8 mouse cellular contexts compared by ENCODE assay signal in genomic region chr3:135469974-135470373, GRCm38 (mm10). TPM values are rescaled to one million over a fixed set of nuclear protein-coding genes. Genes with fewer than 3 reads are reported as not detected.
A peak's percentile ranks its signal among the peaks of the same experiment; 100 is the strongest.
DNase-seq lines count a peak whose midpoint lies in the region; ATAC-seq and TF ChIP-seq lines count a peak whose summit lies in the region.

No protein-coding gene starts in this region.

- H3K27me3 ChIP-seq in kidney, embryonic 16.5 days (ENCODE audit: insufficient read depth, low read length), result no peaks in the 10 kb centered on the region

- H3K9ac ChIP-seq in kidney, embryonic 16.5 days (replicated peaks; ENCODE audit: low read length), result no peak overlapping the region

- no peak for TF ChIP-seq POLR2A in lung, adult 2 months (IDR thresholded peaks at IDR 0.05; ENCODE audit: borderline replicate concordance, extremely low read depth, low read depth, low read length)

- H3K27ac ChIP-seq in kidney, embryonic 16.5 days (ENCODE audit: low read length), result no peak overlapping the region

- no peak overlapping the region for H3K4me3 ChIP-seq in kidney, embryonic 16.5 days (ENCODE audit: low read length)
- no peak overlapping the region for H3K4me3 ChIP-seq in lung, adult 2 months (replicated peaks; ENCODE audit: extremely low read depth, low read depth, low read length)

- H3K9me3 ChIP-seq in kidney, embryonic 16.5 days (ENCODE audit: low read length), result no peaks in the 10 kb centered on the region

- no peak overlapping the region for H3K4me2 ChIP-seq in kidney, embryonic 16.5 days (replicated peaks; ENCODE audit: low read depth, low read length)

- DNase-seq in heart, adult 9 months (ENCODE audit: low spot score in 2 of 2), result peak; percentile 15 to 60
- no peak for DNase-seq in heart, adult 11 months
- DNase-seq in adrenal gland, postnatal 4 days (ENCODE audit: low spot score in 2 of 2), result peak; percentile 43 to 65
- DNase-seq in gastrocnemius, postnatal 10 days, result peak; percentile 59
- peak; percentile 35 for DNase-seq in lung, adult 2 months
- DNase-seq in right cerebral cortex, postnatal 25 days, result peak; percentile 55
- no peak for DNase-seq in yolk sac, embryonic 10.5 days (ENCODE audit: low spot score)

- no peaks in the 10 kb centered on the region for H3K4me1 ChIP-seq in kidney, embryonic 16.5 days (ENCODE audit: insufficient read depth, low read length)
- H3K4me1 ChIP-seq in lung, adult 2 months (ENCODE audit: control insufficient read depth, insufficient read depth, low read length), result no peaks in the 10 kb centered on the region

- no peak for TF ChIP-seq CTCF in lung, adult 2 months (IDR thresholded peaks at IDR 0.05; ENCODE audit: insufficient read depth, low read length)

- 37% methylated on average over 4 of the region's 4 CpGs for WGBS in kidney, embryonic 16.5 days
- WGBS in lung, adult 2 months, result 24% methylated on average over 4 of the region's 4 CpGs

- peak; percentile 37; the same call in 1 of the 2 replicates for ATAC-seq in kidney, embryonic 16.5 days (ENCODE audit: low FRiP score, low TSS enrichment)

- H3K36me3 ChIP-seq in kidney, embryonic 16.5 days (ENCODE audit: insufficient read depth, low read length), result 0 out of 2 replicates have a peak, but pooled peaks cover 5% of the 10 kb centered on the region

RNA-seq across cellular contexts. Expression of gene Manba, which starts 15.4 kb away (rescaled TPM):
- total RNA-seq in adrenal gland, postnatal 4 days (2021), result 10 to 100 TPM; 26.0 to 30.2 TPM
- total RNA-seq in gastrocnemius, postnatal 10 days (2021), result 10 to 100 TPM in 1 of 2 experiments, 1 to 10 TPM in 1; 6.8 to 12.8 TPM
- 36.5 and 39.6 TPM in 2 replicates for polyA plus RNA-seq in kidney, embryonic 16.5 days (2015; fragmentation: Nextera tagmentation; extraction: Ambion mirVana)
- 6.3 and 9.8 TPM in 2 replicates for polyA plus RNA-seq in lung, adult 2 months (2012; rRNA removed)

RNA-seq across cellular contexts. Expression of gene Ube2d3, which starts 32.0 kb away (rescaled TPM):
- total RNA-seq in adrenal gland, postnatal 4 days (2021), result 100 to 1,000 TPM; 363 to 371 TPM
- total RNA-seq in gastrocnemius, postnatal 10 days (2021), result 100 to 1,000 TPM; 340 to 341 TPM
- 524 and 536 TPM in 2 replicates for polyA plus RNA-seq in kidney, embryonic 16.5 days (2015; fragmentation: Nextera tagmentation; extraction: Ambion mirVana)
- 287 and 312 TPM in 2 replicates for polyA plus RNA-seq in lung, adult 2 months (2012; rRNA removed)

RNA-seq across cellular contexts. Expression of gene Cisd2, which starts 46.2 kb away (rescaled TPM):
- total RNA-seq in adrenal gland, postnatal 4 days (2021), result 10 to 100 TPM; 31.7 to 34.1 TPM
- 10 to 100 TPM; 21.3 to 21.8 TPM for total RNA-seq in gastrocnemius, postnatal 10 days (2021)
- polyA plus RNA-seq in kidney, embryonic 16.5 days (2015; fragmentation: Nextera tagmentation; extraction: Ambion mirVana), result 70.2 and 74.5 TPM in 2 replicates
- polyA plus RNA-seq in lung, adult 2 months (2012; rRNA removed), result 14.1 and 19.3 TPM in 2 replicates

Comparison
In these comparisons a context has a peak if more than half of its experiments do, and no peak if none do; other contexts are left out.
1. DNase-seq: peak in heart, adult 9 months (2 of 2), adrenal gland, postnatal 4 days (2 of 2), gastrocnemius, postnatal 10 days (single experiment), lung, adult 2 months (single experiment) and right cerebral cortex, postnatal 25 days (single experiment); none in heart, adult 11 months (single experiment) and yolk sac, embryonic 10.5 days (single experiment).